Mouse (Mus musculus): ENCODE data around the gene Tenm3. TPM values are rescaled to one million over a fixed set of nuclear protein-coding genes. Genes with fewer than 3 reads are reported as not detected.
"Not testable (repeated sequence)": the region's sequence is repeated elsewhere in the genome, so short reads cannot be mapped to it uniquely, and the experiment has no call there.

The Tenm3 gene
- total RNA-seq, 2 experiments from 2014 or later = not detected

DNA sequence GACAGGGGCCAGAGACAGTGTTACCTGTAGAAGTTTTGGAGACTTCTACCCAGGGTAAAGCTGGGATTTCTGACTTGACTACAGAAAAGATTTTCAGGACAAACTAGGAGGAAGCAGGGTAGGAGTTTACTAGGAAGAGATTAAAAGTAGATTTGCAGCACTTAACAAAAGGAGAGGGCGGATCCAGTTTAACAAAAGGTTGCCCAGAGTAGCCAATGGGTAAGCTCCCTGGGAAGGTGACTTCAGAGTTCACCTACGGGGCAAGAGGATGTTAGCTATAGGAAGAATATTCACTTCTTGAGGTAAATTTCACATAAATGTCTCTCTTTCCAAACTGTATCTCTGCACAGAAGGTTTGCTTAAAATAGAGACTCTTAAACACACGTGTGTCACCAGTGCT, 641.1 kb downstream of the Tenm3 start:
- no peak for ATAC-seq (replicated peaks; ENCODE audit: low FRiP score, poor library complexity, severe bottlenecking)

DNA sequence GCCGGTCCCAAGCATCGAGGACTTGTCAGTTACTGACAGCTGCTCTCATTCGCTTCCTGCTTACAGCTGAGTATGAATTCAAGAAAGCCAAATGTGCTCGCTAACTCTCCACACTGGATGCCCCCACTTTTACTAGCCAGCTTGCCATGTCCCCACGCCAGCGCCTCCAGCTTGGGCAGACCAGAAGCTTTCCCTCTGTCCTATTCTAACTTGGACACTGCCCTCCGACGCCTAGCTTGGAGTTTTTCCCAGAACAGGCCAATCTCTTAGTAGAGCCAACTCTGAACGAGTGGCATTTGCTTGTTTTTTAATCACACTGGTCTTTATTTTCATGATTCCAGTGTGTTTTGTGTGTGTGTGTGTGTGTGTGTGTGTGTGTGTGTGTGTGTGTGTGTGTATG, 644.6 kb downstream of the Tenm3 start:
- ATAC-seq (replicated peaks; ENCODE audit: low FRiP score, poor library complexity, severe bottlenecking) = no peak

GRCm38 (mm10) chr8:48195971-48196370, 647.8 kb downstream of the Tenm3 start:
- ATAC-seq (replicated peaks; ENCODE audit: low FRiP score, poor library complexity, severe bottlenecking) = no peak

- ATAC-seq (replicated peaks; ENCODE audit: low FRiP score, poor library complexity, severe bottlenecking) = no peak
Observed at GRCm38 (mm10) chr8:48188586-48188985, 655.2 kb downstream of the Tenm3 start.

DNA sequence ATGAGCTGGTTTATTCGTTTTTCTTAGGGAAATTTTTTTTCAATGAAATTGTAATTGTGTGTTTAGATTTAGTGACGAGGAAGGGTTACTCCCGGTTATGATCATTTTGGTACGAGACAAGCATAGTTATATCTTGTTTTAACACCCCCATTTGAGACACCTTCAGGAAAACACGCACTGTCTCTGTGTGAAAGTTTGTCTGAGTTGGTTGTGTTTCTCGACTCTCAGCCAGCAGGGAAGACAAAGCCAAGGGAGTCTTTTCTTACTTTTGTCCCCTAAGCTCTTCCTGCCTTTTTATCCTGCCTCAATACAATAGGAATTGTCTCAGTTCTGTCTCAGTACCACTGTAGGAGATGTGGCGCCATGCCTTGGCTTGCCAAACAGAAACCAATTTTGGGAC, 660.0 kb downstream of the Tenm3 start:
- ATAC-seq (replicated peaks; ENCODE audit: low FRiP score, poor library complexity, severe bottlenecking) = no peak

DNA sequence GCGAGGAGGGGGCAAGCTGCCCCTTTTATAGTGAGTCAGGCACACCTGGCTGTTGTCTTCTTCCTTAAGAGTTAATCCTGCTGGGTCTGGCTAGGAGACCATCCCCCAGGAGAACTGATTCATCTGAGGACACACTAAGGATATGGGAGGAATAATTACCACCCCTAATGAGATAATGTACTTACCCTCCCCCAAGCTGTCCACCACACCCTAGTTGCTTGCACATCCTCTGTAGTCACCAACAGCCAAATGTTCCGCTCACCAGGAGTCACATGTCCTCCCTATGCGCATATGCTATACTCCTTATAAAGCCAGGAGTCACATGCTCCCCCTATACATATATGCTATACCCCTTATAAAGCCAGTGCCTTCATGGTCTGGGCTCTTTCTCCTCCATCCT, 662.8 kb downstream of the Tenm3 start:
- no peak for ATAC-seq (replicated peaks; ENCODE audit: low FRiP score, poor library complexity, severe bottlenecking)

- ATAC-seq (replicated peaks; ENCODE audit: low FRiP score, poor library complexity, severe bottlenecking) = not testable (repeated sequence)
Observed at GRCm38 (mm10) chr8:48180146-48180545, 663.6 kb downstream of the Tenm3 start.

DNA sequence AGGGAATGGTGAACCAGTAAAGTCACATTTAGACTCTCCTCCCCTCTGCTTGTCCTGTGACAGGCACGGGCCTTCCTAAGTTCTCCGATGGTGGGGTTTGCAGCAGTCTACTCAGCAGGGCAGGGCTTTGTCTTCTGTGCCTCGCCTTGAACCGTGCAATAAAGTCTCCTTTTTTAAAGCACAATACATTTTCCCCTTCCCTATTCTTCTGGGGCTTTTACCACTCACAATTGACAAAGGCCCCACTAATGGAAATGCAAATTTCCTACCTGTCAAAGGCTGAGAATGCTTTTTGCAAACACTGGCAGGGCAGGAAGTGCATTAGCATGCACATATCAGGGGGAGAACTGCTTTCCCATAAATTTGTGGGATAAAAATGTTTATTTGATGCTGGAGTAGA, 664.8 kb downstream of the Tenm3 start:
- no peak for ATAC-seq (replicated peaks; ENCODE audit: low FRiP score, poor library complexity, severe bottlenecking)

DNA sequence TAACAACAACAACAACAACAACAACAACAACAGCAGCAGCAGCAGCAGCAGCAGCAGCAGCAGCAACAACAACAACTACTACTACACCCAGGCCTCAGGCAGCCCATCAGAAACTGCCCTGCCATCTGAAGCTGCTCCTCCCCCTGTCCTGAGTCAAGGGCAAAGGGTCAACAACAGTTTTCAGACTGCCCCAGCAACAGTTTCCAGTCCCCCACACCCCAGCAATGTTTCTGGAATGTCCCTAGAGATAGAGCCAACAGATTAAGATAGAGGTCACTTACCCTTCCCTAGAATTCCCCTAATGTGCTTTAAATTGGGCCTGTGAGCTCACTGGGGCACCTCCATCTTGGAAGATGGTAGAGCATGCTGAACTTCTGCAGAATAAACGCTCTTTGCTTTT, 665.9 kb downstream of the Tenm3 start:
- no peak for ATAC-seq (replicated peaks; ENCODE audit: low FRiP score, poor library complexity, severe bottlenecking)
